Mouse (Mus musculus) intestine, postnatal 0 days (tissue): ENCODE results near the gene Gss. TPM values are rescaled to one million over a fixed set of nuclear protein-coding genes. Genes with fewer than 3 reads are reported as not detected.

Experiments
- ATAC-seq: fragments of 200-750 bp; cut with Nextera tagmentation; 2 replicates; pipeline ENCODE4 v1.8.0; 2017; ENCODE audit warnings: mild to moderate bottlenecking, moderate TSS enrichment, moderate library complexity
- H3K27ac ChIP-seq: fragments of 300-500 bp; sonication (generic); 2 replicates; pipeline ENCODE4 v1.5.1; 2014; ENCODE audit warnings: mild to moderate bottlenecking, low read depth, low read length, moderate library complexity
- H3K27me3 ChIP-seq: fragments of 300-500 bp; sonication (generic); replicated peaks from 2 replicates; pipeline ENCODE4 v1.6.1; 2014; ENCODE audit warnings: low read length, mixed read lengths; ENCODE audit not compliant: control insufficient read depth, insufficient read depth
- H3K36me3 ChIP-seq: fragments of 300-500 bp; sonication (generic); 2 replicates; pipeline ENCODE4 v1.6.1; 2014; ENCODE audit warnings: mild to moderate bottlenecking, moderate library complexity; ENCODE audit not compliant: control insufficient read depth, insufficient read depth
- H3K4me1 ChIP-seq: fragments of 300-500 bp; sonication (generic); replicated peaks from 2 replicates; pipeline ENCODE4 v1.6.1; 2014; ENCODE audit warnings: antibody characterized with exemption, low read length, mixed read lengths; ENCODE audit not compliant: control insufficient read depth, insufficient read depth
- H3K4me2 ChIP-seq: fragments of 300-500 bp; sonication (generic); replicated peaks from 2 replicates; pipeline ENCODE4 v1.6.1; 2014; ENCODE audit warnings: low read depth, mild to moderate bottlenecking, moderate library complexity
- H3K4me3 ChIP-seq: fragments of 300-500 bp; sonication (generic); 2 replicates; pipeline ENCODE4 v1.5.1; 2014; ENCODE audit warnings: low read depth, low read length
- H3K9ac ChIP-seq: fragments of 300-500 bp; sonication (generic); 2 replicates; pipeline ENCODE4 v1.6.1; 2014; ENCODE audit warnings: mild to moderate bottlenecking, low read depth, low read length
- H3K9me3 ChIP-seq: fragments of 300-500 bp; sonication (generic); 2 replicates; pipeline ENCODE4 v1.6.1; 2016; ENCODE audit warnings: mixed run types; ENCODE audit not compliant: control insufficient read depth
- CTCF ChIP-seq: sonication (generic); IDR thresholded peaks from 2 replicates; pipeline ENCODE4 v1.5.1; 2016; ENCODE audit warnings: low read depth, mild to moderate bottlenecking, control low read depth, antibody characterized with exemption, moderate library complexity
- WGBS: fragments of 180-500 bp; shearing (Covaris S2); extraction: QIAGEN DNeasy Blood & Tissue Kit; methylation state at CpG from one replicate; pipeline ENCODE4 v1.1.7; 2014; 5-methylcytosine and 5-hydroxymethylcytosine counted together
- polyA plus RNA-seq: library from polyadenylated mRNA; unstranded; fragments of >200 nt; fragmentation: Nextera tagmentation; extraction: Ambion mirVana; gene quantifications from 2 replicates; pipeline ENCODE4 v1.2.1, GENCODE M21; 2015

Gene Gss
- polyA plus RNA-seq, 1 experiment from 2014 or later, result 219 TPM

- no peak overlapping the region for H3K4me2 ChIP-seq
- H3K4me3 ChIP-seq, result no peak overlapping the region
- H3K36me3 ChIP-seq, result peaks cover 96% of the 10 kb centered on the region
- H3K4me1 ChIP-seq, result 0 out of 2 replicates have a peak, but pooled peaks cover under 1% of the 10 kb centered on the region
- 91% methylated on average over 8 of the region's 8 CpGs for WGBS
- no peak overlapping the region for H3K9ac ChIP-seq
- H3K27me3 ChIP-seq, result 0 out of 2 replicates have a peak, but pooled peaks cover 7% of the 10 kb centered on the region
- ATAC-seq, result no peak
- TF ChIP-seq CTCF, result no peak
- H3K9me3 ChIP-seq, result no peaks in the 10 kb centered on the region
- H3K27ac ChIP-seq, result no peak overlapping the region
Measured at GRCm38 (mm10) chr2:155634562-155634961, 42.0 kb upstream of the Gss start.

GRCm38 (mm10) chr2:155633731-155634130 lies 41.1 kb upstream of the Gss start:
- ATAC-seq, result no peak
- no peak for TF ChIP-seq CTCF
- WGBS, result 90% methylated on average over 9 of the region's 9 CpGs

GRCm38 (mm10) chr2:155633121-155633520 lies 40.5 kb upstream of the Gss start:
- H3K36me3 ChIP-seq, result peaks cover 81% of the 10 kb centered on the region
- H3K9me3 ChIP-seq, result no peaks in the 10 kb centered on the region
- WGBS, result 60% methylated on average over 19 of the region's 19 CpGs
- H3K27me3 ChIP-seq, result 0 out of 2 replicates have a peak, but pooled peaks cover 7% of the 10 kb centered on the region
- no peak overlapping the region for H3K4me3 ChIP-seq
- no peak for TF ChIP-seq CTCF
- no peak for ATAC-seq
- H3K4me2 ChIP-seq, result no peak overlapping the region
- 0 out of 2 replicates have a peak, but pooled peaks cover 5% of the 10 kb centered on the region for H3K4me1 ChIP-seq
- no peak overlapping the region; the same call in 1 of the 2 replicates for H3K27ac ChIP-seq
- H3K9ac ChIP-seq, result no peak overlapping the region

More at GRCm38 (mm10) chr2:155633731-155634130, 41.1 kb upstream of the Gss start:
- H3K36me3 ChIP-seq, result peaks cover 87% of the 10 kb centered on the region
- H3K27me3 ChIP-seq, result 0 out of 2 replicates have a peak, but pooled peaks cover 7% of the 10 kb centered on the region
- H3K4me2 ChIP-seq, result no peak overlapping the region
- H3K27ac ChIP-seq, result no peak overlapping the region
- H3K9me3 ChIP-seq, result no peaks in the 10 kb centered on the region
- H3K4me3 ChIP-seq, result no peak overlapping the region
- H3K9ac ChIP-seq, result no peak overlapping the region
- 0 out of 2 replicates have a peak, but pooled peaks cover 5% of the 10 kb centered on the region for H3K4me1 ChIP-seq

- no peak for ATAC-seq
- no peak overlapping the region for H3K4me3 ChIP-seq
- no peak overlapping the region for H3K27ac ChIP-seq
- H3K27me3 ChIP-seq, result 0 out of 2 replicates have a peak, but pooled peaks cover 7% of the 10 kb centered on the region
- H3K9me3 ChIP-seq, result no peaks in the 10 kb centered on the region
- 0 out of 2 replicates have a peak, but pooled peaks cover 5% of the 10 kb centered on the region for H3K4me1 ChIP-seq
- peaks cover 73% of the 10 kb centered on the region for H3K36me3 ChIP-seq
- H3K4me2 ChIP-seq, result no peak overlapping the region
- no peak overlapping the region for H3K9ac ChIP-seq
- TF ChIP-seq CTCF, result no peak
- 82% methylated on average over 29 of the region's 30 CpGs for WGBS
Measured at GRCm38 (mm10) chr2:155632138-155632936, 39.7 kb upstream of the Gss start.

GRCm38 (mm10) chr2:155630590-155631416 lies 38.2 kb upstream of the Gss start:
- 58% methylated on average over 43 of the region's 43 CpGs for WGBS
- Histone ChIP-seq H3K27me3 (0 out of 2 replicates have a peak, but pooled peaks cover 7% of the 10 kb centered on the region), H3K4me3 (no peak overlapping the region), H3K9me3 (no peaks in the 10 kb centered on the region), H3K4me1 (0 out of 2 replicates have a peak, but pooled peaks cover 5% of the 10 kb centered on the region), H3K36me3 (peaks cover 58% of the 10 kb centered on the region), H3K9ac (no peak overlapping the region), H3K4me2 (no peak overlapping the region), H3K27ac (no peak overlapping the region)
- no peak for TF ChIP-seq CTCF
- ATAC-seq, result no peak

GRCm38 (mm10) chr2:155630153-155630552 lies 37.5 kb upstream of the Gss start:
- ATAC-seq, result no peak
- Histone ChIP-seq H3K9me3 (no peaks in the 10 kb centered on the region), H3K4me2 (no peak overlapping the region), H3K27ac (no peak overlapping the region), H3K9ac (no peak overlapping the region), H3K4me1 (0 out of 2 replicates have a peak, but pooled peaks cover 5% of the 10 kb centered on the region), H3K27me3 (0 out of 2 replicates have a peak, but pooled peaks cover 7% of the 10 kb centered on the region), H3K4me3 (no peak overlapping the region), H3K36me3 (peaks cover 51% of the 10 kb centered on the region)
- TF ChIP-seq CTCF, result no peak
- WGBS, result 82% methylated on average over 20 of the region's 20 CpGs
